Mouse (Mus musculus) 3T3-L1 (cell line): ENCODE measurements at regions not wholly inside any gene's neighbourhood (a gene's known extent, or its start where the extent isn't known, plus 50 kb on each side); places are given as distances from the start of the nearest gene placed in this dataset.

Experiments used
- DNase-seq: peaks from one replicate; pipeline ENCODE4 v3.0.0-alpha.2; 2015; ENCODE audit warnings: low read depth, low spot score

DNA sequence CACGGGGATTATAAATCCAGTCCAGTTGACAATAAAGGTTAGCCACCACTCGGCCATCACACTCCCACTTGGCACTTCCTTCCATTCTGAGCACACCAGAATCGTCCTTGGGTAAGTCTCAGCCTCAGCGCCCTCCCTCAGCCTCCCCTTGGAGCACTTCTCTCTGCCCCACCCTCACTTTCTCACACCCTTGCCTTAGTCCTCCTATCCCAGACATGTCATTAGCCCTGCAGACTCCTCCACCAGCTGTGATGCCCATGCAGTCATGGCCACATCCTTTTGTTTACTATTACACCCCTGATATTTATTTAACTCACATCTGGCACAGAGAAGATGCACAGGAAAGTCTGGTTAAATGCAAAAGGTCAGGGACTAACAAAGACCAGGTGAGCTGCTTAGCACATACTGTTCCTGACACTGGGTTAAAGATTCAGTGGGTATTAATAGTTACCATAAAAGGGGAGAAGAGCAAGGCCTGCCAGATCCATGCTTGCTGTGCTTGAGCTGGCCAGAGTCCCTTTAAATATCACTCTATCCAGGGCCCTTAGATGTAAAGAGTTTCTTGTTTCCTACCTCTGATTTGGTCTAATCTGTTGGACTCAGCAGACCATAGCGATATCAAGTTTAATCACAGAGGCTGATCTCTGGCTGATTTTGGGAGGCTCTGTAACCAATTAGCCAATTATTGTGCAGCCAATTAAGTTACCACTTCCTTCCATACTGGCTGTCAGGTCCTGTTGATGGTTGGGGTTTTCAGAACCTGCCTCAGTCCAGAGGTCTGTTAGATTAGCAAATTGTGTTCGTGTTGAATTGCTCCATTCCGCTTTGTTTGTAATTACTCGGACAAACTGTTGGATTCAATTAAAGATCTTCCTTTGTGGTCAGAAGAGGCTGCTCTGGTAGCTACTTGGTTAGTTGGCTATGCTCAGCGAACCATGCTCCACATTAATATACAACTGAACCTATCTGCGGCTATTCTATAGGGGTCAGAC is 518.0 kb upstream of the Tmem132c start:
- DNase-seq: no peak

DNA sequence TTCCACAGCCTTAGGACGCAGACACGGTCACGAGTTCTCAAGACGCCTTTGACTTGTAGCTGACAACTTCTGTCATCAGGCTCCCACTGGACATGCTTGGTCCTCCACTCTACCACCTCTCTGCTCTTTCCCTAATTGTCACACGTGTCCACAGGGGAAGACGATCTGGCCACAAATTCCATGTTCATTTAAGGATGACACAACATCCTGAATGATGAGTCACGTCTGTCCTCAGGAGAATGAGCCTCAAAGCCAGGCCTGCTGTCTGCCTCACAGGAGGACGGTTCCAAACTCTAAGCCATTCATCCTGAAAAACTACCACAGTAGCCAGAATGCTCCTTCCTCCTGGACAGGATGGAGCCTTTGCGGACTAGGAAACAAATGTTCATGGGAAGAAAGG is 517.3 kb upstream of the Tmem132c start:
- DNase-seq: no peak

DNA sequence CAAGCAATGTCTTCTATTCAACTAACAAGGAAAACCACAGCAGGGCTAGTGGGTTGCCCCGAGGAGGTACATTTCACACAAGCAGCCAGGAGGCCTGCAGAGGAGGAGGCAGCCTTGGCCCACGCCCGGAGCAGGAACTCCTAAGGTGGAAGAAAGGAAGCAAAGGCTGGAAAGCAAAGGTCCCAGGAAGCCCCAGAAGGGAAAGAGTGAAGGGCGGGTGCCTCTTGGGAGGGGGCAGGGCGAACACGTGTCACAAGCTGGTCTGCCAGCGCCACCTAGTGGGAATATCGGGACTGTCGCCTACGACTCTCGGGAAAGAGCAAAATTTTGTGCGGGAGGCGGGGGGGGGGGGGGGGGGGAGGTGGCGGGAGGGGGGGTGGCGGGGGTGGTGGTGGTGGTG is 508.1 kb upstream of the Tmem132c start:
- DNase-seq: peak; percentile 13

DNA sequence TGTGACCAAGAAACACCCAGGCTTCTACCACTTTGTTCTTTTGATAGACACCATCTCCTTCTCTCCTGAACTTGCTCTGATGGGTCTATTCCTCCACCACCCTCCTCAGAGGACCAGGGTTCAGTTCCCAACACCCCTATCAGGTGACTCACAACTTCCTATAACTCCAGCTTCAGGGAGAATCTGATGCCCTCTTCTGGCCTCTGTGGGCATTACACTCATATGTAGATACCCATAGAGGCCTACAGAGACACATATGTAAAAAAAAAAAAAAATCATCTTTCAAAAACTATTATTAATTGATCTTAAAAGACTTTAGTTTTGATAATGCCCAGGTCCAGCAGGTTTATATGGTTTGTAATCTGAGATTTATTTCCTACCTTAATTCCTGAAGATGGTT is 505.9 kb upstream of the Tmem132c start:
- no peak for DNase-seq

DNA sequence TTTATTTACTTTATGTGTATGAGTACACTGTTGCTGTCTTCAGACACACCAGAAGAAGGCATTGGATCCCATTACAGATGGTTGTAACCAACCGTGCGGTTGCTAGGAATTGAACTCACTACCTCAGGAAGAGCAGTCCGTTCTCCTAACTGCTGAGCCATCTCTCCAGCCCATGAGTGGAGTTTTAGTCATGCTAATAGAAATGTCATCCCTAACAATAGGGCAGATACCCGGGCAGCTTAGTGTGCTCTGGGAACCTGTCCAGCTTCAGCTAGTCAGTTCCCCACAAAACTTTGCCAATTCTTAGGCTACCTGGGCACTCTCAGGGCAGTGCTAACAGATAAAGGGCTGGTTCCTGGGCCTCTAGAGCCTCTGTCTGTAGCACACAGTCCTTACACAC is 503.9 kb upstream of the Tmem132c start:
- no peak for DNase-seq

DNA sequence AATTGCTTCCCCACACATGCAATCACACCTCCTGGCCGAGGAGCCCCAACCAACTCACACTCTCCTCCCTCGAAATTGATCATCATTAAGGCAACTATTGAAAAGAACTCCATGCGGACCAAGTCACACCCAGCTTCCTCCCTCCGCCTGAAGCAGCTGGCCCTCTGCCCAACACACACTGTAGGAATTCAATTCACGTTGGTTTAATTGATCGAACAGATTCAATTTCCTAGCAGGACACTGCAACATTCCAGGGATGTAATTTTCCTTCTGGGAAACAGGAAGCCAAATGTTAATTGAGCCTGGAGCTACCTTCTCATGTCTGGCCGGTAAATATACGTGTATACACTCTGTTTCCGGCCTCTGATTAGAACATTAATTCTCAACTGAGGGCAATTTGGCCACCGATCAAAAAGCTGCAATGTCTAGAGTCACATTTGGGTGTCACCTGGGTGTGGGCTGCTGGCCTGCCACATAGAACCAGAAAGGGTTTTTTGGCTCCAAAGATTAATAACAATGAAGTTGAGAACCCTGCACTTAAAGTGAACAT is 500.7 kb upstream of the Tmem132c start:
- DNase-seq: no peak

DNA sequence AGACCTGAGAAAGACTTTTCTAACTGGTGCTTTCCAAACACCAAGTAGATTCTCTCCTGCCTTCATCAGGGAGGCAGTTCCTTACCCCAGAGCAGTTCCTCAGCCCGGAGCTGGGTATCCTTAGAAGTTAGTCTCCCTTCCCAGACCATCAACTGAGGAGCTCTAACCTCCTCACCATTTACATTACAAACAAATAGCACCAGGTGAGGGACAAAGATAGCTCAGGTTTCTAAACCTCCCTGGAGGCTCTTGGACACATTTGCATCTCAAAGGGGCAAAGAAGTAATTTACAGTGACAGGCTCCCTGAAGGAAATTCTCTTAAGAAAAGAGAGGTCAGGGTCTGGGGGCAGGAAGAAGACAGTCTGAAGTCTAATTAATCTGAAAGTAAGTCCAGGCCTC is 486.5 kb upstream of the Tmem132c start:
- DNase-seq: no peak

DNA sequence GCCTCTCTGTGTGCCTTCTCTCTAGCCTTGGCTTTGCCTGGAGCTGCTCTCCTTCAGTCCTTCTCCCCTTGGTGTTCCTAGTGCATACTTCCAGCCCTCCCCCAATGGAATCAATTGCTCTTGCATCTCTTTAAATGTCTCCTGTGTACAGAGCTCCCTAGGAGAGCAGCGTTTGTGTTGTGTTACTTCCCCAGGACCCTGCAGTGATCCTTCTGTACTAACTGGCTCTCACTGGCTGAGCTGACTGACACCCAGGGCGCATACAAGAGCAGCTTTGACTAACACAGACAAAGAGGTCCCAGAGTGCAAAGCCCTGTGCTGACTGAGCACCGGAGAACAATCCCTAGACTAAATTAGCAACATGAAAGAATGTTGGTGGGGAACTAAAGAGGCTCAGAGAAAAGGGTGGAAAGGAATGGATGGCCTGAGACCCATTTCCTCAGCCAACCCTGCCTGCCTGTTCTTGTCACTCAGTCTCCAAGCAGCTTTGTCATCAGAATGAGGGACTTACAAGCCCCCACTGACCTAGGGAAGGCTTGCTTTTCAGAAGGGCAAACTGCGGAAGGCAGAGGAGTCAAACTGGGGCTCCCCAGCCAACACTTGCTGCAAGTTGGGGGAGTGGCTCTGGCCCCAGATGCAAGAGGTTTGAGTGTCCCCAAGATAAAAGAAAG is 476.4 kb upstream of the Tmem132c start:
- no peak for DNase-seq

DNA sequence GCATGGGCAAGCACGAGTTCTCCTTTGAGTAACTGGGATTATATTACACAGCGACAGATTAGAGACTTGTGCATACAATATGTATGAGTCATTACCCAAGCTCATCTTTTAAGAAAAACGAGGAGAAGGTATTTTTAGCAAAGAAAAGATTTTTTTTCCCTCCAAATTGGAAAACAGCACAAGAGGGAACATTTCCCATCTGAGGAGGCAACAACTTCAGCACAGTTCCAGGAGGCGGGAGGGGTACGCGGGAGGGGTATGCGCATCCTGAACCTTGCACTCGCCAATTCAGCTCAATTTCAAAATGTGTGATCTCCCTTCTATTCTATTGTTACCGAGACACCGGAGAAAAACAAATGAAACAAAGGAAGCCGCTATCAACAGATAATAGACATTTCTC is 472.6 kb upstream of the Tmem132c start:
- DNase-seq: no peak

DNA sequence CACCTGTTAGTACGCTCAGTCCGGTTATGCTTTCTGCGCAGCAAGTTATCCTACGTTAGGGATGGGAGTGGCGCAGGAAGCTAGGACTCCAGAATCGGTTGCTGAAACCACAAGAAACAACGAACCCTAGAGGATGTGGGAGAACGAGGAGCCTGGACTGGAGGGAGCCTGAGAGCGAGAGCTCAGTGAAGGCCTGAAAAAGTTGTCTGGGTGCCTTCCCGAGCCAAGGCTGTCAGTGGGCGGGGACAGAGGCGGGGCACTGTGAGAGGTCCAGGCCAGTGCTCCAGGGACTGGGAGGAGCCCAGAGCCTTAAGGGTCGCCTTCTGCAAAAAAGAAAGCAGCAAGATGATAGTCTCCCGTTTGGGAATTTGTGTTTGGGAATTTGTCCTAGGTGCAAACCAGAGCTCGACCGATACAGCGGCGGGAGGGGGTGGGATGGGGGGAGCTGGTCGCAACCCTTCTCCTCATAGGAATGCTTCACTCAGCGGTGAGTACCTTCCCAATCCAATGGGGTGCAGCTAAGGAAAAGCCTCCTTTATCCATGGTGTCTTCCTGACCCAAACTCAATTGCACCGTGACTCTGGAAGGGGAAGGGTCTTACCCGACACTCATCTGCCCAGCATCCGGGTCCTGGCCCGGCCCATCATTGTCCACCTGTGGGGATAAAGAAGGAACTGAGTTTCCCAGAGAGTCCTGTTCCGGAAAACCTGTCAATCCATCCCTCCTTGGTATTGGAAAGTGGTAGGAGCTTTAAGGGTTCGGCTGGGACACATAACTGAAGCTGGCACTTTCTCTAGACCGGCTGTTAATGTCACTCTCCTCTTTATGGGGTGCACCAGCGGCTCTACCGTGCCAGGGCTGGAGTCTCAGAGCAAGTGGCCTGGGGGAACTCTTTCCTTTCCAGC is 453.6 kb upstream of the Tmem132c start:
- no peak for DNase-seq

DNA sequence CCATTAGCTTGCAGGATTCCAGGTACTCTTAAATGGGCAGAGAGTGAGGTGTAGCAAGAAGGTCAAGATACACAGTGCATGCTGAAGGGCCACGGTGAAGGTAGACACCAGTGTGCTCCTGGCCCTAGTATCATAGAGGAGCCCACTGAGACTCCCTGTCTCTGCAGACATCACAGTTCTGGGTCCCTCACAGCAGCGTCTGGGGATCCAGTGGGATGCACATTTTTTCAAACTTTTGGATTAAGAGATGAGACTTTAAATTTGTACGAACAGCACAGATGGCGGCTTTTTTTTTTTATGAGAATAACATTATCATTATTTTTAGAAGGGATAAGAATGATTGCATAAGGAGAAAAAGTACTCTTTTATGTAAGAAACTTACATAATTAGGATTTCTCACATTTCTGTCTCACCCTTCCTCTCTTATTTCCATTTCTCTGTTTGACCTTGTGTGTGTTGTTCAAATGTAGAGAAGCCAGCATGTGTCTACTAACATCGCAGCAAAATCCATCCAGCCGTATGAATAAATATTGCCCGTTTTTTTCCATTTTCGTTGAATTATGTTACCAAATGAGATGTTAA is 441.8 kb upstream of the Tmem132c start:
- DNase-seq: no peak

DNA sequence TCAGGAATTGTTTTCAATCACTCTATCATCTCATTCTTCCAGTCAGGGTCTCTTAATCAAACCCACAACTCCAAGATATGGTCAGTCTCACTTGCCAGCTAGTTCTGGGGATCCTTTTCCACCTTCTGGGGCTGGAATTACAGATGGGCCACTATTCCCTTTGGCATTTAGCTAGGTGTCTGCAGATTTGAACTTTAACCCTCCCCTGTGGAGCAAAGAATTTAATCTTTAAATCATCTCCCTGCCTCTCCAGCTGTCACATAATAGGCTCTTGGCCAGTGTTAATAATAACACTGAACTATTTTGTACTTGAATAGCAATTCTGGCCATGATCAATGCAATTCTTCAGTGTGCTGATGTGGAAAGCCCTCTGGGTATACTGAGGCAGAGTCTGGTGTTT is 435.0 kb upstream of the Tmem132c start:
- DNase-seq: no peak

DNA sequence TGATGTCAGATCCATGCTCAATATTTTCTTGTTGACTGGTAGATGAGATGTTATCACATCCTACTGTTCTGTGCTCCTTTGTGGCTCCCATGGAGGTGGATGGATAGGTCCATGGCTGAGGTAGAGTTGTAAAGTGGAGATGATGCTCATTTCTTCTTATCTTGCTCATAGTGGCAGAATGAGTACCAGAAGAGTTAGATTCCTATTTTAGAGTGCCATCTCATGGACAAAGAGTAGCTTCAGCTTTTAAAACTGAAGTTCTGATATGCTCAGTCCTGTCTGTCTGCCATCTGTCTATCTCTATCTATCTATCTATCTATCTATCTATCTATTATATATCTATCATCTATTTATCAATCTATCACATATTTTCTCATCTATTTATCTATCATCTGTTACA is 425.5 kb upstream of the Tmem132c start:
- DNase-seq: no peak

DNA sequence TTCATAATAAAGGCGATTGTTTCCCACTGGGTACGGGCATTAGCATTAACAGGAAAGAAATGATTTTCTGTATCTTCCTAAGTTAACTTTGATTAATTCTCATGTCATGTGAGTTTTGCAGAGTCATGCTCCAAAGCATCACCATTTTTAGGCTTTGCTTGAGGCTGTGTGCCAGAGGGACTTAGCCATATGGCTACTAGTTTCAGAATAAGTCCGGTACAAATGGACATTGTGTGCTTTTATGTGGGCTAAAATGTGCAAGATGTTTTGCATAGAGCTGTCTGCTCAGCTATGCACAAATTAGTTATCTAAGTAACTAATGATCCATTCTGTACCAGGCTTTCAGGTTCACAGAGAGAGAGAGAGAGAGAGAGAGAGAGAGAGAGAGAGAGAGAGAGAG is 406.2 kb upstream of the Tmem132c start:
- no peak for DNase-seq

DNA sequence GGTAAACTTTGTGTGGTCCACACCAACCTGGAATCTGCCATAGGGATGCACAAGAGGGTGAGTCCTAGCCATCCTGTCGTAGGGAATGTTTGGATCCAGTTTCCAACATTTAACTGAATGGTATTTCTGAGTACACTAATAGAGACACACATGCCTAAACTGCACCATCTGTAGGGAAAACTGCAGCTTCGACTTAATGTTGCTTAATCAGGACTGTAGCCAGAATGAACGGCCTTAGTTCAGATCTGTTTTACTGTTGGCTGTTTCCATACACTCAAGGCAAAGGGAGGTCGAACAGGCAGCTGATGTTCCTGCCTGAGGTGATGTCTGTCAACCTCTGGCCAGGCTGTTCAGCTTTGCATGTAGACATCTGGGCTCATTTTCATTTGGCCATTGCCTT is 399.0 kb upstream of the Tmem132c start:
- no peak for DNase-seq

DNA sequence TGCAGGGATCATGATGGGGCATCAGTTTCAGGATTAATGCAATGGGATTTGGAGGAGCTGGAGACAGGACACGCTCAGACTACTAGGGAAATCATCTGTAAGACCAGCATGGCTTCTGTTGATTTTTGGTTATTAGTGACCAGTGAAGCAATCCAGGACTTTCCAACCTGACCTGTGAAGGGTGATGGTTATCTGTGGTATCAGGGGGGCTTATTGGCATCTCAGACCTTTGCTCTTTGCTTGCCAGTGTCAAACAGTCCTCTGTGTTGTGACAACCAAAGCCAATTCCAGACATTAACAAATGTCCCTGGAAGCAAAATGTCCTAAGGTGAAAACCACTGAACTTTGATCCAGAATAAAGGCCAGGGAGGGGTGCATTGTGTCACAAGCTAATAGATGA is 379.5 kb upstream of the Tmem132c start:
- DNase-seq: no peak

DNA sequence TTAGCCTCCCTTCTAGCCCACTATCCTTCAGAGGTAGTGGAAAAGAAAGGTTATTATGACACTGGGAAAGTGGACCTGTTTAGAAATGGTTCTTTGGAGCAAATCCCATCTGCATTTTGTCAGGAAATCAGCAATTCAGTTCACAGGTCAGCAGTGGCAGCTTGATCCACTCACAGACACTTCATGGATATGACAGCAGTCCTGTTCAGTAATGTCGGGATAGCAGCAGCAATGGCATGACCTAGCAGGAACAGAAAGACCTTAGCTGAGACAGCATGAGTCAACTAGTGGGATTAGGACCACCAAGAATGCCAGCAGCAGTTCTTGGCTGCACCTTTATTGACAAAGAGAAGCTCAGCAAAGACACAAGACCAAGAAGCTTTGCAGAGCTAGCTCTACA is 365.8 kb upstream of the Tmem132c start:
- no peak for DNase-seq

DNA sequence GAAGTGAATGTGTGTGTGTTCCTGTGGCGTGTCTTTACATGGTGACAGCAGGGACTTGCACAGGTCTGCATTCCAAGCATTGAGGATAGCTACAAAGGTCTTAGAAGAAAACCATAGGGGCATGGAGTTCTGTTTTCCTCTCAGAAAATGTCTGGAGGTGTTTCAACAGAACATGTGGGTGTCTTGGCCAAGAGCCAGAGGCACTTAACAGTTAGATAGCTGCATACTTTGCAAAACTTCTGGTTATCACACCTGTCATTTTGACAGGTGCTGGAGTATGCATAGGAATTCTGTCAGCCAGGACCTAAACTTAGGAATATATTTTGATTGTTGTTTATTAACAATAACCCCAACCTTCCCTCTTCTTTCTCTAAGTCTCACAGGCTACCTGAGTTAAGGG is 350.9 kb upstream of the Tmem132c start:
- no peak for DNase-seq

DNA sequence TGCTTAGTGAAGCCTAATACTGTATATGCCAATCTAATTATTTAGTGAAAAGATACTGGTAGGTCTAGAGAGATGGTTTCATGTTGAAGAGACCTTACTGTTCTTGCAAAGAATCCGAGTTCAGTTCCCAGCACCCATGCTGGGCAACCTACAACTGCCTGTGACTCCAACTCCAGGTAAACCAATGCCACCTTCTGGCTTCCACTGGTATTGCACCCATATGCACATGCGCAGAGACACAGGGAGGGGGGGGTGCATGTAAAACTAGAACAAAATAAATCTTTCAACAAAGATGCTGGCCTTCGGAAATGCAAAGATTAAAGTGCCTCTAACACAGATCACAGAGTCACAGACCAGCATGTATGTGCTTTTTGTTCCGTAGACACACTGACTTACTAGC is 348.5 kb upstream of the Tmem132c start:
- no peak for DNase-seq

DNA sequence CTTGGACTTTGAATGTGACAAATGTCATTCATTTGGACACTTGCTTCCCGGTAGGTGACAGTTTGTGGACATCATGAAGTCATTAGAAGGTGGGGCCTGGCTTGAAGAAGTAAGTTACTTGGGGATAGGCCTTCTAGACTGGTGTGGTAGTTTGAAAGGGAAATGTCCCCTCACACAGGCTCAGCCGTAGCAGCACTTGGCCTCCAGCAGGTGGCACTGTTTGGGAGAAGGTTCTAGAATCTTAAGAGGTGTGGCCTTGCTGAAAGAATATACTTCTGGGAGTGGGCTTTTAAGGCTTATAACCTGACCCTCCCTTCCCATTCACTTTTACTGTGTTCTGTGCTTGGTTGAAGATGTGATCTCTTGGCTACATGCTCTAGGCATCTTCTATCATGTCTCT is 331.5 kb upstream of the Tmem132c start:
- DNase-seq: no peak

DNA sequence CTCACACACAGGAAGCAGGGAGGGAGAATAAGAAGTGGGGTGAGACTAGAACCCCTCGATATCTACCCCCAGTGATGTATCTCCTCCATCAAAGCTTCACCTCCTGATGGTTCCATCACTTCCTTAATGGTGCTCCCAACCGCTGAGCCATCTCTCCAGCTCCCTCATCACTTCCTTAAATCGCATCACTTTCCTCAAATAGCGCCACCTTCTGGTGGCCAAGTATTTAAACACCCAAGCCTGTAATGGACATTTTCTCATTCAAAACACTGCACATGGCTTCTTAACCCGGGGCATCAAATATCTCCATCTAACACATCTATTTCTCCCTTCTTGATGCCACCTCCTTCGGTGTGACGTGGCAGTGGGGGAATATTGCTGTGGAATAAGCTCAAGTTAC is 324.3 kb upstream of the Tmem132c start:
- DNase-seq: no peak
